Mouse (Mus musculus) kidney, adult 2 months (tissue): ENCODE data around the gene Dnah1.

Experiments
- CTCF ChIP-seq: fragments of 200-500 bp; conservative IDR thresholded peaks from 2 replicates; pipeline ENCODE4 v1.5.1; 2011; ENCODE audit warnings: low read depth, mild to moderate bottlenecking, control low read depth, low read length, moderate library complexity, mixed read lengths; ENCODE audit not compliant: insufficient read depth, insufficient read length
- POLR2A ChIP-seq: fragments of 200-500 bp; IDR thresholded peaks from one replicate; pipeline ENCODE4 v1.6.1; 2011; ENCODE audit warnings: low read depth, low read length, control low read depth

- peak; percentile 94 for TF ChIP-seq CTCF
- no peak for TF ChIP-seq POLR2A
Observed at GRCm38 (mm10) chr14:31272164-31272563, 51.5 kb downstream of the Dnah1 start.
